Mouse (Mus musculus) embryonic facial prominence, embryonic 12.5 days (tissue): ENCODE data around the gene Psmb5. TPM values are rescaled to one million over a fixed set of nuclear protein-coding genes. Genes with fewer than 3 reads are reported as not detected.

Source experiments
- ATAC-seq: fragments of 200-750 bp; cut with Nextera tagmentation; 2 replicates; pipeline ENCODE4 v1.8.0; 2017; ENCODE audit not compliant: insufficient number of reproducible peaks, insufficient read depth, low FRiP score, low TSS enrichment
- H3K27ac ChIP-seq: fragments of 300-500 bp; sonication (generic); 2 replicates; pipeline ENCODE4 v1.5.1; 2016; ENCODE audit warnings: mild to moderate bottlenecking
- H3K27me3 ChIP-seq: fragments of 300-500 bp; sonication (generic); 2 replicates; pipeline ENCODE4 v1.6.1; 2016; ENCODE audit warnings: mild to moderate bottlenecking, moderate library complexity
- H3K36me3 ChIP-seq: fragments of 300-500 bp; sonication (generic); 2 replicates; pipeline ENCODE4 v1.6.1; 2016; ENCODE audit warnings: mild to moderate bottlenecking
- H3K4me1 ChIP-seq: fragments of 300-500 bp; sonication (generic); 2 replicates; pipeline ENCODE4 v1.6.1; 2016
- H3K4me2 ChIP-seq: fragments of 300-500 bp; sonication (generic); replicated peaks from 2 replicates; pipeline ENCODE4 v1.6.1; 2016; ENCODE audit warnings: mild to moderate bottlenecking, moderate library complexity
- H3K4me3 ChIP-seq: fragments of 300-500 bp; sonication (generic); 2 replicates; pipeline ENCODE4 v1.5.1; 2016; ENCODE audit warnings: mild to moderate bottlenecking
- H3K9ac ChIP-seq: fragments of 300-500 bp; sonication (generic); 2 replicates; pipeline ENCODE4 v1.6.1; 2016; ENCODE audit warnings: mild to moderate bottlenecking, moderate library complexity
- H3K9me3 ChIP-seq: fragments of 300-500 bp; sonication (generic); 2 replicates; pipeline ENCODE4 v1.6.1; 2016; ENCODE audit warnings: mild to moderate bottlenecking, moderate library complexity
- WGBS: fragments of 180-500 bp; shearing (Covaris S2); methylation state at CpG from one replicate; pipeline ENCODE4 v1.1.7; 2016; 5-methylcytosine and 5-hydroxymethylcytosine counted together
- microRNA counts: library from miRNA; unstranded; fragments of <30 nt; microRNA quantifications from one replicate; lab custom pipeline; 2017
- microRNA-seq: library from miRNA; unstranded; fragments of <30 nt; microRNA quantifications from one replicate; pipeline ENCODE4, GENCODE M21; 2017
- polyA plus RNA-seq: library from polyadenylated mRNA; unstranded; fragments of >200 nt; fragmentation: Nextera tagmentation; extraction: Ambion mirVana; gene quantifications from 2 replicates; pipeline ENCODE4 v1.2.1, GENCODE M21; 2016

Gene Psmb5
- polyA plus RNA-seq, 1 experiment from 2014 or later: 381 TPM

DNA sequence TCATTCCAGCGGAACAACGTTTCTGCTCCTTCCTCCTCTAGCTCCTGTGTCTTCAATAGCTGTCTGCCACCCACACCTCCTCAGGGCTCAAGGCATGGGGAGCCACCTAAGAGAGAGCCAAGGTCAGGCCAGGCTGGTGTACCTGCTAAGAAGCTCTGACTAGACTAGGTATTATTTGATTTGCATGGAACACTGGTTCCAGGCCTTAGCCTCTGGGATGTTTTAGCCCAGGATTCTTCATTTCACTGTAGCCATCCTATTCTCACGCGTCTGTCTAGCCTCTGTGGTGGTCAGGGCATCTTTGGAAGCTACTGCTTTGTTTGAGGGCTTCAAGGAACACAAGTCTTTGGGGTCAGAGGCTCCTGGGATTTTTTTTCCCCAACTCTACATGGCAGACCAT, 45.7 kb downstream of the Psmb5 start:
- ATAC-seq: no peak
- Histone ChIP-seq H3K4me2 (peak overlapping the region; percentile 66; the same call in 1 of the 2 replicates), H3K27me3 (no peaks in the 10 kb centered on the region), H3K9me3 (no peaks in the 10 kb centered on the region), H3K4me1 (peaks cover 43% of the 10 kb centered on the region), H3K27ac (peak overlapping the region; percentile 78), H3K4me3 (no peak overlapping the region), H3K36me3 (peaks cover 63% of the 10 kb centered on the region), H3K9ac (no peak overlapping the region)
- WGBS: 65% methylated on average over 4 of the region's 4 CpGs

DNA sequence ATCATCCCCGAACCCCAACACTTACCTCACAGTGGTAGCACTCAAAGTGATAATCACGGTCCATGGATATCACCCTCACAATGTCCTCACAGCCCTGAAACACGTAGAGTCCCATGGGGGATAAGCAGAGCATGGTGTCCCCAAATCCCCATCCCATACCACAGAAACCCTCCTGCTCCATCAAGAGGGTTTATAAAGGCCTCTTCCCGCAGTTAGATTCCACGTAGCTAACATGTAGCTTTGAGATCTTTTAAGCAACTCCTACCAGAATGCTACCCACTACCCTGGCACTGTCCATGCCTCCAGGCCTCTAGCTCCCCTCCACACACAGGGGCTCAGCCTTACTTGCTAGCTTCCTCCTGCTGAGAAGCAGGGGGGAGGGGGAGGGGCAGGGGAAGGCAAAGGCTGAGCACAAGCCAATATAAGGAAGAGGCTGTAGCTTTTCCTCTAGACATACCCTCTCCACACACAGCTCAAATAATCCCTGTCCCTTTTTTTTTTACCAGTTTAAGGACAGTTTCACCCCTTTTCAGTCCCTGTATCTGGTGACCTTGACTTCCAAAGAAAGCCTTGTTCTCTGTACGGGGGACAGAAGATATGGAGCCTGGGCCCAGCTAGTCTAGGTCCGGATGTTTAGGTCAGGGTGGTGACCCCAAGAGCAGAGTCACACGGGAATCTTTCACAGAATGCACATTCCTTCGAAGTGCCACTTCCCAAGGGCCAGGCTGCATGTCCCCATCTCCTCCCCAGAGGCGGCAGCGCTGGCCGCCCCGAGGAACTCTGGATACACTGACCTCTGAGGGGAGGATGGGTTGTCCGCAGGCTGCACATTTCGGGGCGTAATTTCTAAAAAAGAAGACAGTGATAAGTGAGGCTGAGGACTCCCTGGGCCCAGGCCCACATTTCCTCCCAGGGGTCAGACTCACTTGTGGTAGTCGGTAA, 48.1 kb downstream of the Psmb5 start:
- H3K27me3 ChIP-seq: no peaks in the 10 kb centered on the region
- no peak overlapping the region for H3K9ac ChIP-seq
- WGBS: 43% methylated on average over 17 of the region's 17 CpGs
- no peak for ATAC-seq
- peaks cover 72% of the 10 kb centered on the region for H3K36me3 ChIP-seq
- peaks cover 40% of the 10 kb centered on the region for H3K4me1 ChIP-seq
- H3K9me3 ChIP-seq: no peaks in the 10 kb centered on the region
- H3K4me2 ChIP-seq: no peak overlapping the region
- no peak overlapping the region for H3K27ac ChIP-seq
- H3K4me3 ChIP-seq: no peak overlapping the region

DNA sequence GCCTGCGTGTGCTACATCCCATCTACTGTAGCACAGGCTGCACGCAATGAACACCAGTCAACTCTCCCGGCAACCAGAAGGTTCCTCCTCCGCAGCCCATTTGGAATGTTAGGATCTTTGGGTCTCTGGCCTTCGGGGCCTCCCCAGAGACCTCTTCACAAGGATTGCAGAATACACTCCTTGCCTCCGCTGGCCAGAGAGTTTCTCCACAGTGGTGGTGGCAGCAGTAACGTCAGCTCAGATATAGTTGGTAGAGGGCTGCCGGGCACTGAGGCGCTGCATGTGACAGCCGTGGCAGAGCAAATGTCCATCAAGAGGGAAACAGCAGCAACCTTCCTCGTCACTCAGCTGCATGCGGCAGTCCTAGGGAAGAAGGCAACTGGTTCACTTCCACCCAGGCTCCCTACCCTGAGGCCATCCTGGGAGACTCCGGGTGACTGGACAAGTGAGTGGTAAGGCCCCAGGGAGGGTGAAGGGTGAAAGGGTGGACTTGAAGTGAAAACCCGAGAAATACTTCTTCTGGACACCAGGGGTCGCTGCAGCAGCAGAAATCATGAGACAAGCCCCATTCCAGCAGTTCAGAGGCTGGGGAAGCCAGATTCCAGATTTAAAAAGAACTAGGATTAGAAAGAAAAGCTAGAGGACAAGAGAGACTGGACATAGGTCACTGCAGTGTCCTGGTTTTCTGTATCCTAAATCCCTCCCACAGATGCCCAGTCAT, 49.0 kb downstream of the Psmb5 start:
- H3K9me3 ChIP-seq: no peaks in the 10 kb centered on the region
- peaks cover 31% of the 10 kb centered on the region for H3K4me1 ChIP-seq
- H3K4me2 ChIP-seq: no peak overlapping the region
- peaks cover 72% of the 10 kb centered on the region for H3K36me3 ChIP-seq
- H3K27ac ChIP-seq: no peak overlapping the region
- H3K27me3 ChIP-seq: no peaks in the 10 kb centered on the region
- ATAC-seq: no peak
- 71% methylated on average over 15 of the region's 15 CpGs for WGBS
- no peak overlapping the region for H3K9ac ChIP-seq
- H3K4me3 ChIP-seq: no peak overlapping the region

MicroRNA genes within 50 kb of the gene (microRNA counts, 519-probe panel; counts per million panel counts)
- microRNA mmu-miR-686 (lab: Ali Mortazavi, UCI): 460 counts per million, percentile 65 among the panel's probes with 10 or more counts

Small RNAs within 50 kb of the gene (microRNA-seq; reads per million reads assigned to microRNA genes)
- gene Mir686: not detected
- gene Mir6948: 0.54 reads per million

Other genes with a start within 250 kb of the Psmb5 start
- 4.8 and 5.2 TPM in 2 replicates for gene Slc7a7, start 200.2 kb downstream of the Psmb5 start, polyA plus RNA-seq
- gene Mrpl52, start 191.1 kb downstream of the Psmb5 start, polyA plus RNA-seq: 253 and 263 TPM in 2 replicates
- 182 and 194 TPM in 2 replicates for gene Mmp14, start 186.4 kb downstream of the Psmb5 start, polyA plus RNA-seq
- gene Lrp10, start 153.9 kb downstream of the Psmb5 start, polyA plus RNA-seq: 33.1 and 34.6 TPM in 2 replicates
- gene Rem2, start 141.9 kb downstream of the Psmb5 start, polyA plus RNA-seq: 5.5 and 6.9 TPM in 2 replicates
- gene Prmt5, start 100.5 kb downstream of the Psmb5 start, polyA plus RNA-seq: 96.4 and 101 TPM in 2 replicates
- gene Haus4, start 63.4 kb downstream of the Psmb5 start, polyA plus RNA-seq: 50.5 and 52.3 TPM in 2 replicates
- gene Ajuba, start 40.5 kb downstream of the Psmb5 start, polyA plus RNA-seq: 67.8 and 69.0 TPM in 2 replicates
- 9.0 and 10.1 TPM in 2 replicates for gene 4931414P19Rik, start 12.0 kb downstream of the Psmb5 start, polyA plus RNA-seq
- 0.05 and 0.10 TPM in 2 replicates for gene Psmb11, start 3.4 kb upstream of the Psmb5 start, polyA plus RNA-seq
- 1.1 TPM in 1 of 2 replicates, not detected in the other for gene Gm17606, start 22.9 kb upstream of the Psmb5 start, polyA plus RNA-seq
- gene Cdh24, start 23.3 kb upstream of the Psmb5 start, polyA plus RNA-seq: 10.8 and 11.9 TPM in 2 replicates
- 94.4 and 106 TPM in 2 replicates for gene 1700123O20Rik, start 68.2 kb upstream of the Psmb5 start, polyA plus RNA-seq
- gene Acin1, start 68.9 kb upstream of the Psmb5 start, polyA plus RNA-seq: 150 and 157 TPM in 2 replicates
- gene Gm29776, start 80.8 kb upstream of the Psmb5 start, polyA plus RNA-seq: 0.09 and 0.19 TPM in 2 replicates
- 0.42 TPM in 1 of 2 replicates, not detected in the other for gene Cebpe, start 94.2 kb upstream of the Psmb5 start, polyA plus RNA-seq
- gene Slc7a8, start 163.9 kb upstream of the Psmb5 start, polyA plus RNA-seq: 3.3 and 4.4 TPM in 2 replicates
- not detected in 2 replicates for gene Rnf212b, start 196.1 kb upstream of the Psmb5 start, polyA plus RNA-seq